Mouse (Mus musculus) CH12.LX (cell line): ENCODE results near the gene Opalin. TPM values are rescaled to one million over a fixed set of nuclear protein-coding genes. Genes with fewer than 3 reads are reported as not detected.

ENCODE experiments used
- DNase-seq: peaks from one replicate; pipeline ENCODE4 v3.0.0-alpha.2; 2013; ENCODE audit errors: extremely low read depth
- H3K27ac ChIP-seq: 2 replicates; pipeline ENCODE4 v1.5.1; 2012; ENCODE audit warnings: low read depth, mild to moderate bottlenecking, control low read depth, moderate library complexity; ENCODE audit not compliant: insufficient read depth
- H3K27me3 ChIP-seq: replicated peaks from 2 replicates; pipeline ENCODE3; 2012; ENCODE audit warnings: inconsistent platforms
- H3K36me3 ChIP-seq, 2 experiments: replicated peaks in 1 of 2; 2 replicates each; pipeline versions ENCODE3 to v1.6.1; 2012; ENCODE audit warnings: inconsistent platforms in 1 of 2, low read length in 1 of 2, mild to moderate bottlenecking in 1 of 2, mixed read lengths in 1 of 2, moderate library complexity in 1 of 2; ENCODE audit not compliant: control insufficient read depth in 1 of 2, insufficient read depth in 1 of 2
- H3K4me1 ChIP-seq, 2 experiments: 2 replicates each; pipeline ENCODE4 v1.6.1; 2012; ENCODE audit warnings: inconsistent platforms in 1 of 2, moderate library complexity in 1 of 2; ENCODE audit not compliant: insufficient read depth in 2 of 2, control insufficient read depth in 1 of 2
- H3K4me2 ChIP-seq: 2 replicates; pipeline ENCODE4 v1.6.1; 2012; ENCODE audit warnings: low read depth, mild to moderate bottlenecking, control low read depth; ENCODE audit not compliant: poor library complexity, insufficient read depth, severe bottlenecking
- H3K4me3 ChIP-seq, 3 experiments: fragments of 150-350 bp in 1 of 3; sonication (generic) in 1 of 3; replicated peaks in 1 of 3; 2 replicates each; pipeline versions ENCODE3 to v1.5.1; 2011 to 2012; ENCODE audit warnings: low read depth in 2 of 3, low read length in 2 of 3, mild to moderate bottlenecking in 2 of 3, moderate library complexity in 2 of 3, control low read depth in 1 of 3, improper control_type of control experiment in 1 of 3, inconsistent platforms in 1 of 3, mixed read lengths in 1 of 3; ENCODE audit not compliant: poor library complexity in 1 of 3
- H3K79me2 ChIP-seq: replicated peaks from 2 replicates; pipeline ENCODE4 v1.6.1; 2012; ENCODE audit warnings: mild to moderate bottlenecking, moderate library complexity; ENCODE audit not compliant: control insufficient read depth, poor library complexity, insufficient read depth, severe bottlenecking; ENCODE audit errors: extremely low read depth
- H3K9ac ChIP-seq: 2 replicates; pipeline ENCODE4 v1.6.1; 2012; ENCODE audit warnings: low read depth, mild to moderate bottlenecking, control low read depth, moderate library complexity; ENCODE audit not compliant: insufficient read depth
- H3K9me3 ChIP-seq: replicated peaks from 2 replicates; pipeline ENCODE3; 2012; ENCODE audit warnings: low read length, inconsistent platforms, mixed read lengths
- BHLHE40 ChIP-seq: IDR thresholded peaks from 2 replicates; pipeline ENCODE4 v1.6.1; 2011; ENCODE audit warnings: mild to moderate bottlenecking, low read depth, low read length, improper control_type of control experiment
- CHD1 ChIP-seq: IDR thresholded peaks from 2 replicates; pipeline ENCODE4 v1.6.1; 2012; ENCODE audit warnings: low read depth, low read length, improper control_type of control experiment, inconsistent platforms
- CTCF ChIP-seq, 2 experiments: IDR thresholded peaks in 1 of 2; conservative IDR thresholded peaks in 1 of 2; 2 replicates each; pipeline ENCODE4 v1.5.1; 2011 to 2012; ENCODE audit warnings: low read depth in 2 of 2, low read length in 2 of 2, improper control_type of control experiment in 1 of 2, inconsistent platforms in 1 of 2, mild to moderate bottlenecking in 1 of 2, moderate library complexity in 1 of 2
- HCFC1 ChIP-seq: IDR thresholded peaks from 2 replicates; pipeline ENCODE4 v1.6.1; 2012; ENCODE audit warnings: low read depth, mild to moderate bottlenecking, inconsistent platforms, low read length, improper control_type of control experiment
- JUN ChIP-seq: IDR thresholded peaks from 2 replicates; pipeline ENCODE4 v1.6.1; 2011; ENCODE audit warnings: low read depth, mild to moderate bottlenecking, low read length, improper control_type of control experiment, moderate library complexity; ENCODE audit not compliant: insufficient read depth
- KAT2A ChIP-seq: IDR thresholded peaks from 2 replicates; pipeline ENCODE4 v1.6.1; 2012; ENCODE audit warnings: low read length, improper control_type of control experiment, inconsistent platforms; ENCODE audit not compliant: insufficient replicate concordance
- MAFK ChIP-seq: IDR thresholded peaks from 2 replicates; pipeline ENCODE4 v1.6.1; 2011; ENCODE audit warnings: low read length, improper control_type of control experiment; ENCODE audit not compliant: insufficient replicate concordance
- MAX ChIP-seq: IDR thresholded peaks from 2 replicates; pipeline ENCODE4 v1.6.1; 2011; ENCODE audit warnings: low read length, improper control_type of control experiment
- NRF1 ChIP-seq: IDR thresholded peaks from 2 replicates; pipeline ENCODE4 v1.6.1; 2014; ENCODE audit warnings: low read depth, mild to moderate bottlenecking, inconsistent platforms, low read length, improper control_type of control experiment, moderate library complexity
- PAX5 ChIP-seq: IDR thresholded peaks from 2 replicates; pipeline ENCODE4 v1.6.1; 2012; ENCODE audit warnings: low read length, inconsistent platforms, mixed read lengths
- POLR2A ChIP-seq: IDR thresholded peaks from 2 replicates; pipeline ENCODE4 v1.6.1; 2011; ENCODE audit warnings: low read depth, mild to moderate bottlenecking, improper control_type of control experiment, low read length
- POLR2AphosphoS2 ChIP-seq: IDR thresholded peaks from 2 replicates; pipeline ENCODE4 v1.6.1; 2011; ENCODE audit warnings: low read depth, low read length, improper control_type of control experiment
- RAD21 ChIP-seq: IDR thresholded peaks from 2 replicates; pipeline ENCODE4 v1.6.1; 2011; ENCODE audit warnings: low read depth, mild to moderate bottlenecking, low read length, improper control_type of control experiment, moderate library complexity
- SMC3 ChIP-seq: IDR thresholded peaks from 2 replicates; pipeline ENCODE4 v1.6.1; 2011; ENCODE audit warnings: low read depth, low read length, improper control_type of control experiment
- TCF12 ChIP-seq: IDR thresholded peaks from 2 replicates; pipeline ENCODE4 v1.6.1; 2014; ENCODE audit warnings: low read depth, mild to moderate bottlenecking, inconsistent platforms, low read length, improper control_type of control experiment
- USF1 ChIP-seq: IDR thresholded peaks from 2 replicates; pipeline ENCODE4 v1.6.1; 2014; ENCODE audit warnings: low read depth, mild to moderate bottlenecking, inconsistent platforms, low read length, improper control_type of control experiment
- ZMIZ1 ChIP-seq: IDR thresholded peaks from 2 replicates; pipeline ENCODE4 v1.6.1; 2012; ENCODE audit warnings: low read depth, mild to moderate bottlenecking, inconsistent platforms, low read length, improper control_type of control experiment
- ZNF384 ChIP-seq: IDR thresholded peaks from 2 replicates; pipeline ENCODE4 v1.6.1; 2012; ENCODE audit warnings: low read depth, low read length, improper control_type of control experiment, inconsistent platforms
- dilution Hi-C: fragments of 300-500 bp; cut with MboI; formaldehyde crosslinking; loops from 2 replicates; pipeline ENCODE4 v1.14.3; 2020; ENCODE audit warnings: low sequenced_read_pairs; ENCODE audit not compliant: extremely low pct_unique_long_range_greater_than_20kb, extremely low pct_ligation_motif_present
- in situ Hi-C: fragments of 300-500 bp; cut with MboI; formaldehyde crosslinking; loops from 3 replicates; pipeline ENCODE4 v1.14.3; 2019; ENCODE audit warnings: low sequenced_read_pairs, low pct_ligation_motif_present, low pct_unique_long_range_greater_than_20kb, mixed read lengths
- polyA plus RNA-seq: library from polyadenylated mRNA; unstranded; fragments of >175 nt; gene quantifications from 2 replicates; pipeline ENCODE4 v1.2.1, GENCODE M21; 2012; ENCODE audit warnings: low read depth; ENCODE audit not compliant: insufficient read length
- total RNA-seq, 2 experiments: library from RNA; depleted of rRNA; stranded (reverse); fragments of 300-350 nt in 1 of 2; fragments of >200 nt in 1 of 2; gene quantifications; 2 replicates each; pipeline ENCODE4 v1.2.3; 2012 to 2014

Opalin gene
- total and polyA plus RNA-seq, 3 experiments, result not detected

- DNase-seq, result no peak
- dilution Hi-C loops, result no loop called here
- Histone ChIP-seq H3K4me2 (no peak overlapping the region), H3K4me3 (no peak overlapping the region), H3K79me2 (no peaks in the 10 kb centered on the region), H3K4me1 (peaks cover 11 to 20% of the 10 kb centered on the region in 2 experiments), H3K36me3 (no peaks in the 10 kb centered on the region), H3K9ac (no peak overlapping the region), H3K9me3 (no peaks in the 10 kb centered on the region), H3K27ac (no peak overlapping the region), H3K27me3 (no peaks in the 10 kb centered on the region)
- TF ChIP-seq ZNF384 (no peak), CHD1 (no peak), MAX (no peak), USF1 (no peak), MAFK (peak; percentile 52; the same call in 1 of the 2 replicates), POLR2A (no peak)
- in situ Hi-C loops, result no loop called here
Observed at GRCm38 (mm10) chr19:41054702-41055101, 22.2 kb downstream of the Opalin start.

GRCm38 (mm10) chr19:41053530-41053929 is 23.4 kb downstream of the Opalin start:
- no peaks in the 10 kb centered on the region for H3K9me3 ChIP-seq
- dilution Hi-C loops (no loop called here), in situ Hi-C loops (no loop called here)
- no peaks in the 10 kb centered on the region for H3K79me2 ChIP-seq
- H3K9ac ChIP-seq, result no peak overlapping the region
- H3K27ac ChIP-seq, result no peak overlapping the region
- no peak overlapping the region for H3K4me3 ChIP-seq
- no peaks in the 10 kb centered on the region for H3K27me3 ChIP-seq
- DNase-seq, result peak; percentile 73
- H3K4me1 ChIP-seq, result peaks cover 11 to 20% of the 10 kb centered on the region in 2 experiments
- no peak overlapping the region for H3K4me2 ChIP-seq
- TF ChIP-seq JUN (no peak), NRF1 (no peak), ZMIZ1 (no peak), CHD1 (no peak), RAD21 (peak; percentile 65), POLR2A (no peak), SMC3 (peak; percentile 86), HCFC1 (no peak), TCF12 (no peak), CTCF (conservative IDR thresholded peaks at IDR 0.05 in 1 of 2, IDR thresholded peaks at IDR 0.05 in 1 of 2; ENCODE audit: low read depth in 2 of 2, low read length in 2 of 2) (peak; percentile 80 to 92), KAT2A (no peak), POLR2AphosphoS2 (no peak), BHLHE40 (no peak), PAX5 (no peak)
- no peaks in the 10 kb centered on the region for H3K36me3 ChIP-seq
